Mouse (Mus musculus): Measurements from ENCODE around the gene Dnmbp.
"Not testable (repeated sequence)": the region's sequence is repeated elsewhere in the genome, so short reads cannot be mapped to it uniquely, and the experiment has no call there.

Dnmbp gene

DNA sequence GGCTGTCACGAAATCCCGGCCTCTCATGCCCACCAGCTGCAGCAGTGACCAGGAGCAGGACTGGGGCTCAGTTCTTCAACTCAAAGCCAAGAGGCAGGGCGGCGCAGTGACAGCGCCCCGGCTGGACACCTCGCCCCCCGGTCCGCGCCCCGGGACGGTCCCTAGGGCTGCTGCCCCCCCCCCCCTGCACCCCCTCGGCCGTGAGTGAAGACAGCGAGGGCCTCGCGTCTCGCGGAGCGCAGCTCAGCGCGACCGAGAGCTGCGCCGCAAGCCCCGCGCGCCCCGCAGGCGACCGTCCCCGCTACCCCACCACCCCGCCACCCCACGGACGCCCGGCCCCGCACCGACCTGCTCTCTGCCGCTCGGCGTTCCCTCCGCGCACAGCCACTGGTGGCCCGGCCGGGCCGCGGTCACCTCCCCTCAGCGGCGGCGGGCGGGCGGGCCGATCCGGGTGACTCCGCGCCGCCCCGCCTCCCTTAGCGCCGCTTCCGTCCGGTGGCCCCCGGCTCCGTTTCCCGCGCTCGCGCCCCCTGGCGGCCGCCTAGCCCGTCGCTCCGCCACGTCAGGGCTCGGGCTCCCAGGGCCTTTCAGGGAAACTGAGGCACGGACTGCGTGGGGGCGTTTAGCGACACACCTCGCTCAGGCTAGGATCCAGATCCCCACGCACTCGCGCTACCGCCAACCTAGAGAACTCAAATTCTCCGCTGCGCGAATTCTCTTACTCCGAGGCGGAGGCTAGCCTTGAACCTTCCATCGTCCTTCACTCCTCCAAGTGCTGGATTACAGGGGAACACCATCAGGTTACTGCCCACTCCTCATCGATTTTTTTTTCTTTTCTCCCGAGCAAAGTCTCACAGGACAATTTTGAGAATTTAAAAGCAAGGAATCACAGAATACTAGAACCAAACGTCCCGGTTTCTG, at the start of gene Dnmbp:
Gene Dnmbp, minus strand, starts transcription at position 423 of the 921 bp plus-strand sequence.
- in situ Hi-C loops (cut with MboI, MseI) = no loop called here

DNA sequence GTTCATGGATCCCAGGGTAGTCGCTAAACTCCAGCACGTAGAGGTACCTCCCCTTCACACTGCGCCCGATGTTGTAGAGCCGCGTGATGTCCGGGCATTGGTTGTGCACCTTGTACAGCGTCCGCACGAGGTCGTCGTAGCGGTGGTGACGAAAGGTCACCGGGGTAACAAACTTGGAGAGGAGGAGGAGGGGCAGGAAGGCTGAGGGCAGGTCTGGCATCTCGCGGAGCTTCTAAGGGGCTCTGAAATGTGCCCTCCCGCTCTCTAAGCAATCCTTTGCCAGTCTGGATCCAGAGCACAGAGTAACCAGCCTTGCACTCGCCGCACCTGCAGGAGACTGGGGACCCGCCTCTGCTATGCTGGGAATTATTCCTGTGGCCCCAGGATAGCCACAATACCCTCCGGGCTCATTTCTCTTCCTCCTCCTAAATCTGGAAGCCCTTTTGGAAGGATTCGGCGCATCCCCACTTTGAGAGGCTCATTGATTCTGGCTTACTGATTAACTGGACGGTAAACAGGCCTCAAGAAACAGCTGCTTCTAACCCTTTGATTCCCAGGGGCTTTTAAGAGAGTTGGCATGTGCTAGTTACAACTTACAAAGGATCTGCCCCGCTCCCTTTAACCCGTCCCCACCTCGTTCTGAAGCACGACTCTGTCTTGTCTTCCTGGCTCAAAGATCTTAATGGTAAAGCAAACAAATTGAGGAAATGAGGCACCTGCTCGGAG, 46.2 kb upstream of the Dnmbp start, which contains the start of gene Cpn1:
Gene Cpn1, minus strand, starts transcription at position 488 of the 726 bp plus-strand sequence.
- in situ Hi-C loops (cut with MboI, MseI) = no loop called here

DNA sequence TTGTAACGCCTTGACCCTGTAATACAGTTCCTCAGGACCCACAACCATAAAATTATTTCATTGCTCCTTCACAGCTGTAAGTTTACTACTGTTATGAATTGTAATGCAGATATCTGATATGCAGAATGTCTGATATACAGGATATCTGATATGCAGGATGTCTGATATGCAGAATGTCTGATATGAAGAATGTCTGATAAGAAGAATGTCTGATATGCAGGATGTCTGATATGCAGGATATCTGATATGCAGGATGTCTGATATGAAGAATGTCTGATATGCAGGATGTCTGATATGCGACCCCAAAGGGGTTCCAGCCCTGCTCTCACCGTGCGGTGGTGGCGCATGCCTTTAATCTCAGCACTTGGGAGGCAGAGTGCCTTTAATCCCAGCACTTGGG, 42.0 kb upstream of the Dnmbp start:
- in situ Hi-C loops (cut with MboI, MseI) = no loop called here

DNA sequence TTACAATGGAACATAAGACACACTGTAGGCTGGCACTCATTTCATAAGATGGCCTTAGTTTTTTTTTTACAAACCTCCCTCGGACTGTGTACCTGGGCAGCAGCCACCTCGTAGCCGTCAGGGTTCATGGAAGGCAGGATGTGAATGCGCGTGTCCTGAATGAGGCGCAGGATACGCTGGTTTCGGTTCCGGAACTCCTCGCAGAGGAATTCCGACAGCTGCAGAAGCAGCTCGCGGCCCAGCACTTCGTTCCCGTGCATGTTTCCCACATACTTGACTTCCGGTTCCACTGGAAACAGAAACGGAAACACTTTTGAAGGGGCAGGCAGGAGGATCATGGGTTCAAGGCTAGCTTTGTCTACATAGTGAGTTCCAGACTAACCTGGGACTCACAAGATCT, 40.7 kb upstream of the Dnmbp start:
- in situ Hi-C loops (cut with MboI, MseI) = no loop called here

DNA sequence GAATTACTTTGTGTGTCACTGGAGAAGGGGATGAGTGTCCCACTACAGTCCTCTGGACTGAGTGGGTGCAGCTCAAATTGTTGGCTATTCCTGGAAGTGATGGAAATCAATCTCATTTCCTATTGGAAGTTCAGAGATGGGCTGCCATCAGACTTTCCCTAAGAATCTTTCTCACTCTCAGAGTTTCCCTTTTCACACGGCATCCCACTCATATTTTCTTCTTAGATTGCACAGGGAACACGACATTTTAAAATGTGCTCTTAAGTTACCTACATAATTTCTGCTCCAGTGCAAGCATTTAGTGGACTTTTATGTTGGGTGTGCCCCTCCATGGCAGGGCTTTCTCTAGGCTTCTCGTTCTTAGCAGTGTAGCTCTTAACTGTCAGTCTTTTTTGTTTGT, 37.8 kb upstream of the Dnmbp start:
- in situ Hi-C loops (cut with MboI, MseI) = no loop called here

DNA sequence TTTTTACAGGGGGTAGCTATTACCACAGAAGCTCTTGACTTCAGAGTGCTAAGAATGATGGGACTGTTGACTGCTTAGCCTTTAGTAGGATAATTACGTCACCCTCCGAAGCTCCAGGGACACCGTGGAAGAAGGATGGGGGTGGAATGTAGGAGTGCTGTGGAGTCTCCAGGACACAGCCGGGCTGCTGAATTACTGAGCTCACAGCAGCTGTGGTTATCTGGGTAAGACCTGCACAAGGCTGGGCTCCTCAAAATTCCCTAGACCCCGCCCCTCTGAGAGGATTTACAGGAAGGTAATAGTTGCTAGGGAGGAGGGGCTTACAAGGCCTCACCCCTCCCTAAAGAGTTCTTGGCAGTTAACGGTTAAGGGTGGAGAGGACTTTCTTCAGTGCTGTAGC, 36.7 kb upstream of the Dnmbp start:
- in situ Hi-C loops (cut with MboI, MseI) = no loop called here

DNA sequence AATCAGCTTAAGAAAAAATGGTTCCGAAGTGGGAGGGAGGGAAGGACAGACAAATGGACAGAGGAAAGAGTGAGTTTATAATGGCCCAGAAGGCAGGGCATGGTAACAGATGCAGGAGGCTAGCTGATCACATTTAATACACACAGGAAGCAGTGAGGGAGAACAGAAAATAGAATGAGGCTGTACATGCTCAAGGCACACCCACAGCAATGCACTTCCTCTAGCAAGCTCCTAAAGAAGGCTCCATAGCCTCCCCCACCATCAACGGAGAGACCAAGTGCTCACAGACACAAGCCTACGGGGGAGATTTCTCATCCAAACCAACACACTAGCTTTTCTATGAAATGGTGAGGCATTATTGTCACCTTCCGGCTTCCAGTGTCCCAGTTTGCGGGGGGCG, 34.2 kb upstream of the Dnmbp start:
- in situ Hi-C loops (cut with MboI, MseI) = no loop called here

DNA sequence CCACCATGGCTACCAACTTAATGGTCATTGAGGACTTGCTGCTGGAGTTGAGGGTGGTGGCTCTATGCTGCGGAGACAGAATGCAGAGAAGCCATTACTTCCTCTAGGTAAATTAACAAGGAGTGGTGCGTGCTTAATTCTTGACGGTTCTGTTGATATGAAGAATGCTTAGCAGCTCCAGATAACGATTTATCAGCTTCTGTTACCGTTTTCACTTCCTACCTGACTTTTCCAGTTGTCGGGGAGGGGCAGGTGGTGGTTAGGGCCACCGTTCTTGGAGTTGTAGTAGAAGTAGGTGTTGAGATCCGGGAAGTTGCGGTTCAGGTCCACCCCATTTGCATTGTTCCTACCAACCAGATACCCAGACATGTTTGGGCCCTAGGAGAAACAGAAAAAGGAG, 33.7 kb upstream of the Dnmbp start:
- in situ Hi-C loops (cut with MboI, MseI) = no loop called here

DNA sequence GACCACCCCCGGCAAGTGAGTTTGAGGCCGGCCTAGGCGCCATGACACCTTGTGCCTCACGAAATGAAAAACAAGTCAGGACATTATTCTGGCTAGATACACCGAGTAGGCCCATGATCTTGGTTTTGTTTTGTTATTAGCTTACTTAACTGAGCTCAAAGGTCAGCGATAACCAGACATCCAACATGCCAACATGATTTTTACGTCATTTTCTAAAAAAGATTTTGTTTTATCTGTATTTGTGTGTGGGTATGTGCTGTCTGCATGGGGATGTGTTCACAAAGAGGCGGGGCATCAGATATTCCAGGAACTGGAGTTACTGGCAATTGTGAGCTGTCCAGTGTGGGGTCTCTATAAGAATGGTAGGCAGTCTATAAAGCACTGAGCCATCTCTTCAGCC, 32.1 kb upstream of the Dnmbp start:
- in situ Hi-C loops (cut with MboI, MseI) = no loop called here

DNA sequence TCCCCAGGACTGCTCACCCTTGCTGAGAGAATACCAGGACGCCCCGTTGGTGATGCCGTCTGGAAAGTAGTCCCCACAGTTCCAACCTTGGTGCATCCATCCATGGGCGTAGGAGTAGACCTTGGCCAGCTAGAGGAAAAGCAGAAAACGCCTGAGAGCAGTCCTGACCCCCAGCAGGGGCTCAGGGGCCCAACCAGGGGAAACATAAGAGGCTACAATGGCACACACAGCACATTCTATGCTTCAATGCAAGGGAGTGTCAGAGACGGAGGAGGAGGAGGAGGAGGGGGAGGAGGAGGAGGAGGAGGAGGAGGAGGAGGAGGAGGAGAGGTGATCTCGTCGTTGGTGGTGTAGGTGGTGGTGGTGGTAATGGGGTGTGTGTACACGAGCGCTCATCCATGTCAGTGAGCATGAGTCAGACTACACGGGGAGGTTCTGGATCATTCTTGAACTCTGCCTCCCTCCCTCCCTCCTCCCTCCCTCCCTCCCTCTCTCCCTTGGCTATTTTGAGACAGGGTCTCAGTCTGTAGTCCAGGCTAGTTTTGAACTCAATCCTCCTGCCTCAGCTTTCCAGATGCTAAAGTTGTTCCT, 28.5 kb upstream of the Dnmbp start:
- in situ Hi-C loops (cut with MboI, MseI) = no loop called here

DNA sequence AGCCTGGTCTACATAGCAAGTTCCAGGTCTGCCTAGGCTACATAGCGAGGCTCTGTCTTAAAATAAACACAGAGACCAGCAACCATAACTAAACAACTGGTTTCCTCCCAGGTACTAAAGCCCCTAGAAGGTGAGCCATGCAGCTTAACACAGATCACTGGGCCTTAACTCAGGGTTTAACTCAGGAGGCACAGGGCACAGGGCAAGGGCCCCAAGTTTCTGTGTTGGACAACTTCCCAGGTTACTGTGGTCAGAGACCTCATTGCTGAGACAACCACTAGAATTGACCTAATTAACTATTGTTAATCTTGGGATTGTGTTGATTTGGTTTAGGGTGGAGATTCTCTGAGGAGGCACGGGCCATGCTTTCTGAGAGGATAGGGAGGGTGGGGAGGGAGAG, 26.5 kb upstream of the Dnmbp start:
- in situ Hi-C loops (cut with MboI, MseI) = no loop called here

DNA sequence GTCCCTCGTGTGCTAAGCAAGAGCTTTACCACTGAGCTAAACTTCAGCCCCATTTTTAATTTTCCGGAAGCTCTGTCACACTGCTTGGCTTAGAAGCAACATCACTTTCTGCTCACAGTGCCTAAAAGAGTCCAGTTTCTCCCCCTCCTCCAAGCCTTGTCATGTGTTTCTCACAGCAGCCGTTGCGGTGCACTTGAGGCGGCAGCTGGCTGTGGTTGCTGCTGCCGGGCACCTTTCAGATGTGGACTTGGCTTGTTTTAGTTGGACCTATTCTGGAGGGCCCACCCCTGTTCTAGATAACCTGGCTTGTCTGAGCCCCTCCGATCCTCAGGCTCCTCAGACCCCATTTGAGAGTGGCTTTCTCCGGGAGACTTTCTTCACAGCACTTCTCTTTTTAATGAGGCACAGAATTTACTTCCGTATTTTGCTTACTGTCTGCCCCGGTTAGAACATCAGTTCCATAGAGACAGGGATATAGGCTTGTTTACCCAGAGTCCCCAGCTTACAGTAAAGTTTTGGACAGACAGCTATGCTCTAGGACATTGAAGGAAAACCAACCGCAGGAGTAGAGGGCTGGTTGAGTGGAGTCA, 25.6 kb upstream of the Dnmbp start:
- in situ Hi-C loops (cut with MboI, MseI) = no loop called here

DNA sequence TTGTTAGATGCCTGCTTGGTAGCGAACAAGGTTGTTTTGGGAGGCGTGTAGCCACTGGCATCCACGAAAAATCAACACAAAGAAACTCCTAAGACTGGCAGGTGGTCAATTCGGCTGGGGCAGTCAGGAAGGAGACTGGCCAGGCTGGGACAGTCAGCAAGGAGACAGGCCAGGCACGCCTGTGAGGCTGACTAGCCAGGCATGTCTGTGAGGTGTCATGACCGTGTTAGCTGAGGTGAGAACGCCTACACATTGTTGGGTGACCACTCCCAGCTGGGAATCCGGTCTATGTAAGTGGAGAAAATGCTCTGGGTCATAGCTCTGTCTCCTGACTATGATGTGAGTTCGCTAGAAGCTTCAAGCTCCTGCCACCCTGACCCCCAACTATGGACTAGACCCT, 22.8 kb upstream of the Dnmbp start:
- in situ Hi-C loops (cut with MboI, MseI) = loop anchor here (5.0 kb wide), 1 partner anchor 105 kb away; no protein-coding TSS in a partner anchor

DNA sequence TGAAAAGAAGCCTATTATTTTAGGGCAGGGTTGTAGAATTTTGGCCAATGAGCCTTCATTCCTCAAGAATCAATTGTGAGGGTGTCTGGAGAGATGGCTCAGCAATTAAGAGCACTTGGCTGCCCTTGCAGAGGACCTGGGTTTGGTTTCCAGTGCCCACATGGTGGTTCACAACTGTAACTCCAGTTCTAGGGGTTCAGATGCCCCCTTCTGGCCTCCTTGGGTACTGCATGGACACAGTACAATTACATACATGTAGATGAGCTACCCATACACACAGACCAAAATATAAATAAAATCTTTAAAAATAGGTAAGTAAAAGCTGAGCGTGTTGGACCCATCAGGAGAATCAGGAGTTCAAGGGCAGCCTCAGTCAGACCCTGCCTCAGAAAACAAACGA, 21.2 kb upstream of the Dnmbp start:
- in situ Hi-C loops (cut with MboI, MseI) = loop anchor here (5.0 kb wide), 1 partner anchor 104 kb away; no protein-coding TSS in a partner anchor

DNA sequence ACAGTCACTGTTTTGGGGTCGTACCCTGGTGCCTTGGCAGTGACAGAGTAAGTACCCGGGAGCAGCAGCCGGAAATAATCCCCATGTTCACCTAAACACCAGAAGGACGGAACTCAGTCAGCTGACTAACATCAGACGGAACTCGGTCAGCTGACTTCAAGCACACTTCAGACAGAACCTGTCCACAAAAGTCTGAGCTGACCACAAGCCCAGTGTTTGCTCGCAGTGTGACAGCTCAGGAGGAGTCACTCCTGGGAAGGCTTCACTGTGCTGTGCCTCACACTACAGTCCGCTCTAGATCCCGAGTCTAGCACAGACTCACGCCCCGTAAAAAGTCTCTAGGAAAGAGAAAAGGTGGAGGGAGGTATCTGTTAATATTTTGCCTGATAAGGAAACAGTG, 20.0 kb upstream of the Dnmbp start:
- in situ Hi-C loops (cut with MboI, MseI) = loop anchor here (5.0 kb wide), 1 partner anchor 103 kb away; no protein-coding TSS in a partner anchor

DNA sequence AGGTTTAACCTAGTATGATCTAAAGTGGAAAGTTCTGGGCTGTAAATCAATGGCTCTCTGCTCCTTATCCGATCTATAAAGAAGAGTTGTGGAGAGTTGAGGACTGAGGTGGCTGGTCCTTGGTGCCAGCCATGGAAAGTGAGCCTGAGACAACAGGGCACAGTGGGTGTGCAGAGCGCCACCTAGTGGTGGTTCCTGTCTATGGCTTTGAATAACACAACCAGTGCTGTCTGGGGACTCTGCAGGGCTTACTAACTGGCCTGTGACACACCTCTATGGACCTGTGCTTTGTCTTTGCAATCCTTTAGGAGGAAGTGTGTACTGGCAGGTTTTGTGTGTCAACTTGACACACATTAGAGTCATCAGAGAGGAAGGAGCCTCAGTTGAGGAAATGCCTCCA, 19.2 kb upstream of the Dnmbp start:
- in situ Hi-C loops (cut with MboI, MseI) = loop anchor here (5.0 kb wide), 1 partner anchor 127 kb away; no protein-coding TSS in a partner anchor

DNA sequence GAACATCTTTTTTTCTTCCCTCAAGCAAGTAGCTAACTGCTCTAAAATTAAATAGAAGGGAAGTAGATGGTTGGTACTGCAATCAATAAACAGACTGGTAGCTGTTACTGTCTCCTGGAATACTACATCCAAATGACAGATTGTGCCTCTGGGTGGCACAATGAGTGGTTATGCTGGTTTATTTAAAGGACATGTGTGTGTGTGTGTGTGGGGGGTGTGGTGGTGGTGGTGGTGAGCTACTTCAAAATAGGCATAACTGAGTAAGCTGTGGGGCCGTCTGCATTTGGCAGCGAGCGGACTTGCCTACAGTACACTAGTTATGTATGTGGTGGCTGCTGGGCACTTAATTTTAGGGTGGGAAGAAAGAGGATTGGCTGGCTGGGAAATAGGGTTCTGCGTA, 17.9 kb upstream of the Dnmbp start:
- in situ Hi-C loops (cut with MboI, MseI) = loop anchor here (5.0 kb wide), 1 partner anchor 126 kb away; no protein-coding TSS in a partner anchor

DNA sequence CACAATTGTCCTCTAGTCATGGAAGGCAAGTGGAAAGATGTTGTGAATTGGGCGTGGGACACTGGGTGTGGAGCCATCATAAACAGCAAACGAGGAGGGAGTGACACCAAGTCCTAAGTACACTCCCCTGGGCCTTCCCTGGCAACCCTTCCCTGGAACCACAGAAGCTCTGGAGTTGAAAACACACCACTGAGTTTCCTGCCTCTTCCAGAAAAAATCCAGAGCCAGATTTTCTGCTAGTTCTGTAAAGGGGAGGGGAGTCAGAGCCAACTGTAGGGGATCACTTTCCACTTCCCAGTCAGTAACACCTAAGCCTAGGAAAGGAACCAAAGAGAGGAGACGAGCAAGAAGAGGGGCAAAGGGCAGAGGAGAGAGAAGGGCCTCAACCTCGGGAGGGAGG, 17.4 kb upstream of the Dnmbp start:
- in situ Hi-C loops (cut with MboI, MseI) = loop anchor here (5.0 kb wide), 1 partner anchor 125 kb away; no protein-coding TSS in a partner anchor

DNA sequence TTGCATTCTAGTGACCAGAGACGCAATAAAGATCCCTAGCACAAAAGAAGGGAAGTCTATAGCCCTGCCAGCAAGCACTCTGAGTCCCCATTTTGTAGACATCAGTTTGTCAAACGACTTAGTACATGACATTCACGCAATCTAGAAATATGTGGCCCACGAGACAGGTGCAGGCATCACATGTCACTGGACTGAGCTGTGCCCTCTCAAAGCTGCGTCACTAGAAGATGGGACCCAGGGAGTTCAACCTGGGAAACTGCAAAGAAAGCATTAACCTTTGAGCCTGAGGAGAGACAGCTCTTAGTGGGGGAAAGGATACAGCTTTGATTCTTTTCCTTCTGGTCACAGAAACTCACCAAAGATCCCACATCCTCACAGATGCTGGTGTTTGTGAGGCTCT, 15.3 kb upstream of the Dnmbp start:
- in situ Hi-C loops (cut with MboI, MseI) = loop anchor here (5.0 kb wide), 1 partner anchor 123 kb away; no protein-coding TSS in a partner anchor

DNA sequence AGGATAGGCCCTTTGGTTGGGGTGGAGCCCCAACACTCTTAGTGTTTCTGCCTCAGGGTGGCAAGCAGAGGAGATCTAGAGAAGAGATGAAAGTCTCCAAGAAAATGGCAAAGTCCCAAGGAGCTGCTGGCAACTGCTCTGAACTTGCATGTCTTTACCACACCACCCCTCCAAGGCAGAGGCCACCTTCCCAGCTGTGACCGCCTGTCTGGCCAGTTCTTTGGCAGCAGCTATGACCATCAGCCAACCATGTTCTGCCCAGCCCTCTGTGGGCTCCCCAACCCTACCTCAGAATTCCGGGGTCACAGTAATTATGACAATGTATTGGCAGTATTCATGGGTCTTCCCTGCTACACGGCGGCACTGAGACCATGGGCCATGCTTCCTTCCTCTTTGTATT, 14.9 kb upstream of the Dnmbp start:
- in situ Hi-C loops (cut with MboI, MseI) = loop anchor here (5.0 kb wide), 1 partner anchor 123 kb away; no protein-coding TSS in a partner anchor

DNA sequence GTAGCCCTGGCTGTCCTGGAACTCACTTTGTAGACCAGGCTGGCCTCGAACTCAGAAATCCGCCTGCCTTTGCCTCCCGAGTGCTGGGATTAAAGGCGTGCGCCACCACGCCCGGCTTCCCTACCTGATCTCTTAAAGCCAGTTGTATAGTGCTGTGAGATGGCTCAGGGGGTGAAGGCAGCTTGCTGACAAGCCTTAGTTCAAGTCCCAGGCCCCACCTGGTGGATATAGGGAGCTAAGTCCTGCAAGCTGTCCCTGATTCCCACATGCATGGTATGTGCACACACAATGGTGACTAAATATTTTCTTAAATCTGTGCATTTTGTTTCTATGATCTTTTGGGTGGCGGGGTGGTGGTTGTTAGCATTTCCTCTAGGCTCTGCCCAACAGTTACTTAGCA, 12.9 kb upstream of the Dnmbp start:
- in situ Hi-C loops (cut with MboI, MseI) = not testable (repeated sequence)
